In genomic region chr3:119949620-119950019, GRCm38 (mm10) we compare ENCODE assay signal across 8 mouse cellular contexts.
DNase-seq lines count a peak whose midpoint lies in the region; ATAC-seq lines count a peak whose summit lies in the region.
"Had no signal": no experiment of that assay in that cellular context is flagged by ENCODE, and none has a peak within 500 bp of the region (broad histone marks: within the 10 kb centered on the region; RNA-seq: fewer than 3 reads in every experiment).

No protein-coding gene starts in this region.

- peak overlapping the region; percentile 53 for H3K4me2 ChIP-seq in forebrain, embryonic 12.5 days
- peak overlapping the region; percentile 44 for H3K4me2 ChIP-seq in neural tube, embryonic 14.5 days (ENCODE audit: low read depth, low read length)

- ATAC-seq in forebrain, embryonic 12.5 days (ENCODE audit: low FRiP score): peak; percentile 78
- peak; percentile 87 for ATAC-seq in neural tube, embryonic 14.5 days (ENCODE audit: low read depth)

- peak; percentile 32 to 38 for DNase-seq in layer of hippocampus, postnatal 10 days (ENCODE audit: low spot score in 2 of 2)
- no peak for DNase-seq in layer of hippocampus, postnatal 36 days
- peak; percentile 47 for DNase-seq in limb, embryonic 10.5 days (ENCODE audit: low spot score)
- DNase-seq in ovary, postnatal 14 days (ENCODE audit: low spot score): no peak
- DNase-seq in cerebellum, postnatal 4 days (ENCODE audit: low spot score in 2 of 2): no peak

- no peaks in the 10 kb centered on the region for H3K36me3 ChIP-seq in forebrain, embryonic 12.5 days (replicated peaks)
- H3K36me3 ChIP-seq in limb, embryonic 10.5 days: no peaks in the 10 kb centered on the region
- no peaks in the 10 kb centered on the region for H3K36me3 ChIP-seq in neural tube, embryonic 14.5 days (ENCODE audit: control insufficient read depth, insufficient read depth, low read length)

- H3K9ac ChIP-seq in forebrain, embryonic 12.5 days: no peak overlapping the region
- H3K9ac ChIP-seq in neural tube, embryonic 14.5 days (replicated peaks; ENCODE audit: low read depth, low read length): no peak overlapping the region; the same call in 1 of the 2 replicates

- 4% methylated on average over 7 of the region's 7 CpGs for WGBS in forebrain, embryonic 12.5 days
- 17% methylated on average over 7 of the region's 7 CpGs for WGBS in limb, embryonic 10.5 days
- 5% methylated on average over 7 of the region's 7 CpGs for WGBS in neural tube, embryonic 14.5 days

- peak overlapping the region; percentile 86 for H3K27ac ChIP-seq in forebrain, embryonic 12.5 days
- peak overlapping the region; percentile 19; the same call in 1 of the 2 replicates for H3K27ac ChIP-seq in limb, embryonic 10.5 days
- no peak overlapping the region for H3K27ac ChIP-seq in neural tube, embryonic 14.5 days (ENCODE audit: low read depth, low read length)

- H3K4me1 ChIP-seq in forebrain, embryonic 12.5 days: peaks cover 46% of the 10 kb centered on the region
- peaks cover 31% of the 10 kb centered on the region for H3K4me1 ChIP-seq in limb, embryonic 10.5 days
- H3K4me1 ChIP-seq in neural tube, embryonic 14.5 days (ENCODE audit: control insufficient read depth, insufficient read depth, low read length): peaks cover 6% of the 10 kb centered on the region

- 0 out of 2 replicates have a peak, but pooled peaks cover 3% of the 10 kb centered on the region for H3K27me3 ChIP-seq in forebrain, embryonic 12.5 days
- no peaks in the 10 kb centered on the region for H3K27me3 ChIP-seq in limb, embryonic 10.5 days (ENCODE audit: low read depth, poor library complexity, severe bottlenecking)
- H3K27me3 ChIP-seq in neural tube, embryonic 14.5 days (ENCODE audit: control insufficient read depth, insufficient read depth, low read length): no peaks in the 10 kb centered on the region; the same call in 1 of the 2 replicates

- peak overlapping the region; percentile 28 for H3K4me3 ChIP-seq in forebrain, embryonic 12.5 days (replicated peaks)
- H3K4me3 ChIP-seq in limb, embryonic 10.5 days: peak overlapping the region; percentile 41
- H3K4me3 ChIP-seq in neural tube, embryonic 14.5 days (ENCODE audit: low read depth, low read length): 0 out of 2 replicates have a peak overlapping the region, but pooled peaks have one; percentile 6
- H3K4me3 ChIP-seq: myocyte had no signal

- H3K9me3 ChIP-seq in forebrain, embryonic 12.5 days: no peaks in the 10 kb centered on the region
- no peaks in the 10 kb centered on the region for H3K9me3 ChIP-seq in limb, embryonic 10.5 days (replicated peaks)
- H3K9me3 ChIP-seq in neural tube, embryonic 14.5 days (ENCODE audit: control insufficient read depth, low read length): no peaks in the 10 kb centered on the region

Comparison
In these comparisons a context has a peak if more than half of its experiments do, and no peak if none do; other contexts are left out.
1. DNase-seq: peak in layer of hippocampus, postnatal 10 days (2 of 2) and limb, embryonic 10.5 days (single experiment); none in layer of hippocampus, postnatal 36 days (0 of 2), ovary, postnatal 14 days (single experiment) and cerebellum, postnatal 4 days (0 of 2).
2. Peak in every context shown above with its lines, with median percentiles within 50 percentile points of each other: H3K4me3 ChIP-seq.